Mouse (Mus musculus): ENCODE measurements around the gene Coq10a. TPM values are rescaled to one million over a fixed set of nuclear protein-coding genes. Genes with fewer than 3 reads are reported as not detected.
A peak's percentile ranks its signal among the peaks of the same experiment; 100 is the strongest.
"Not testable (repeated sequence)": the region's sequence is repeated elsewhere in the genome, so short reads cannot be mapped to it uniquely, and the experiment has no call there.

Coq10a gene
- polyA plus RNA-seq, 1 experiment from 2014 or later = 9.1 TPM

DNA sequence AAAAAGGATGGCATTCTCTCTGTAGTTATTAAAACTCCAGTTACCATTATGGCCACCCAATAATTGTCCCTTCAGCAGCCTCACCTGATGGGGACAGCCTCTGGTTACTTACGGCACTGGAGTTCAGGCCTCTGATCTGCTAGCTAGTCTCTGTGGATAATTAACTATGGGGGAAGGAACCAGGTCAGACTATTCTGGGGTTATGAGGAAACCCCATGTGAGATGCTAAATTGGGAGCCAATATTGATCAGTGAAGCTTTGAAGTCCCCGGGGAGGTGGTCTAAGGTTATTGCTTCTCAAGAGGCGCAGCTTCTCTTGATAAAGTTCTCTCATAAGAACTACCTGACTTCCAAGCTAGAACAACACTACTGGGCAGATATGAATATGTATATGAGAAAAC is 32.6 kb downstream of the Coq10a start:
- Histone ChIP-seq H3K4me3 (no peak overlapping the region), H3K36me3 (peaks cover 16% of the 10 kb centered on the region), H3K4me1 (peaks cover 22% of the 10 kb centered on the region), H3K27me3 (ENCODE audit: low read depth, poor library complexity, severe bottlenecking) (no peaks in the 10 kb centered on the region), H3K9me3 (replicated peaks) (no peaks in the 10 kb centered on the region), H3K27ac (no peak overlapping the region)
- 91% methylated on average over 3 of the region's 3 CpGs for WGBS
- DNase-seq (ENCODE audit: low spot score) = no peak

DNA sequence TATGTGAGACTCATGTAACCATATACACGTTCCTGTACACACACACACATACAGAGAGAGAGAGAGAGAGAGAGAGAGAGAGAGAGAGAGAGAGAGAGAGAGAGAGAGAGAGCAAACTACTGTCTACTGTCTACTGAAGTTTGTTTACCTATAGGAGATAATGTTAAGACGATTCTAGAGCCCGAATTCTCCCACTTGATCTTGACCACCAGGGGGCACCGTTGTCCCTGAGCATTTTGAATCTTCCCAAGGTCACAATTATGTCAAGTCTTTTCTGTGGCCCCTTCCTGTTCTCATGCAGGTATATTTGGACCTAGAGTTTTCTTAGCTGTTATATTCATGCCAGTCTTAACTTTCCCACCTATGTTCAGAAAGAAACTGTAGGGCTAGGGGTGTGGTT is 33.2 kb downstream of the Coq10a start:
- peaks cover 13% of the 10 kb centered on the region for H3K36me3 ChIP-seq
- WGBS = 5% methylated on average over 4 of the region's 4 CpGs
- H3K27ac ChIP-seq = no peak overlapping the region
- peak; percentile 81 for DNase-seq (ENCODE audit: low spot score)
- no peak overlapping the region for H3K4me3 ChIP-seq
- H3K4me1 ChIP-seq = peaks cover 22% of the 10 kb centered on the region
- no peaks in the 10 kb centered on the region for H3K9me3 ChIP-seq (replicated peaks)
- no peaks in the 10 kb centered on the region for H3K27me3 ChIP-seq (ENCODE audit: low read depth, poor library complexity, severe bottlenecking)

DNA sequence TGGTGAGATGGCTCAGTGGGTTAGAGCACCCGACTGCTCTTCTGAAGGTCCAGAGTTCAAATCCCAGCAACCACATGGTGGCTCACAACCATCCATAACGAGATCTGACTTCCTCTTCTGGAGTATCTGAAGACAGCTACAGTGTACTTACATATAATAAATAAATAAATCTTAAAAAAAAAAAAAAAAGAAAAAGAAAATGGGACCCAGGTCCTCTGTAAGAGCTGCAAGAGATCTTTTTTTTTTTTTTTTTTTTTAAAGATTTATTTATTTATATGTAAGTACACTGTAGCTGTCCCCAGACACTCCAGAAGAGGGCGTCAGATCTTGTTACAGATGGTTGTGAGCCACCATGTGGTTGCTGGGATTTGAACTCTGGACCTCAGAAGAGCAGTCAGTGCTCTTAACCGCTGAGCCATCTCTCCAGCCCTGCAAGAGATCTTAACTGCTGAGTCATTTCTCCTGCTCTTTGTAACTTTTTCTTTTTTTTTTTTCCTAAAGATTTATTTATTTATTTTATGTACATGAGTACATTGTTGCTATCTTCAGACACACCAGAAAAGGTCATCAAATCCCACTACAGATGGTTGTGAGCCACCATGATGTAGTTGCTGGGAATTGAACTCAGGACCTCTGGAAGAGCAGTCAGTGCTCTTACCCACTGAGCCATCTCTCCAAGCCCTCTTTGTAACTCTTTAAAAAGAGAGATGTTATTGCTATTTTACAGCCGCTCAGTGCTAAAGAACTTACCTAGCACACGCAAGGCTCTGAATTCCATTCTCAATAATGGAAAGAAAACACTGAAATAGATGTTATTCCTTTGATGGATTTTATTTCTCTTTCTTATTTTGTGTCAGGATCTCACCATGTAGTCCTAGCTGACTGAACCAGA is 36.2 kb downstream of the Coq10a start:
- H3K9me3 ChIP-seq (replicated peaks); H3K27me3 ChIP-seq (ENCODE audit: low read depth, poor library complexity, severe bottlenecking); H3K4me1 ChIP-seq; H3K27ac ChIP-seq; DNase-seq (ENCODE audit: low spot score); H3K4me3 ChIP-seq: not testable (repeated sequence)
- H3K36me3 ChIP-seq = peaks cover 22% of the 10 kb centered on the region
- 82% methylated on average over 6 of the region's 6 CpGs for WGBS

DNA sequence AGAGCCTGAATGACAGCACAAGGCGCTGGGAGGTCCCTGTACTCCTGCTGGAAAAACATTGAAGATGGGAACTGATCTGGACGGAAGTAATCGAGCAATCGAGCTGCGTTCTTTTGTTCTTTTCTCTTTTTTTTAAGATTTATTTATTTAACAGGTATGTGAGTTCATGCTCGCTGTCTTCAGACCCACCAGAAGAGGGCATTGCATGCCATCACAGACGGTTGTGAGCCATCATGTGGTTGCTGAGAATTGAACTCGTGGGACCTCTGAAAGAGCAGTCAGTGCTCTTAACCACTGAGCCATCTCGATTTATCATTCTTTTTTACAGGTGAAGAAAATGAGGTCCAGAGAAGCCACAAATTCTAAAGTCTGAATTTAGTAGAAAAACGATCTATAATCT is 41.2 kb downstream of the Coq10a start:
- 90% methylated on average over 10 of the region's 10 CpGs for WGBS
- no peak for DNase-seq (ENCODE audit: low spot score)
- no peaks in the 10 kb centered on the region for H3K9me3 ChIP-seq (replicated peaks)
- no peak overlapping the region for H3K4me3 ChIP-seq
- H3K36me3 ChIP-seq = peaks cover 62% of the 10 kb centered on the region
- H3K27me3 ChIP-seq (ENCODE audit: low read depth, poor library complexity, severe bottlenecking) = no peaks in the 10 kb centered on the region
- peaks cover 13% of the 10 kb centered on the region for H3K4me1 ChIP-seq
- H3K27ac ChIP-seq = no peak overlapping the region

DNA sequence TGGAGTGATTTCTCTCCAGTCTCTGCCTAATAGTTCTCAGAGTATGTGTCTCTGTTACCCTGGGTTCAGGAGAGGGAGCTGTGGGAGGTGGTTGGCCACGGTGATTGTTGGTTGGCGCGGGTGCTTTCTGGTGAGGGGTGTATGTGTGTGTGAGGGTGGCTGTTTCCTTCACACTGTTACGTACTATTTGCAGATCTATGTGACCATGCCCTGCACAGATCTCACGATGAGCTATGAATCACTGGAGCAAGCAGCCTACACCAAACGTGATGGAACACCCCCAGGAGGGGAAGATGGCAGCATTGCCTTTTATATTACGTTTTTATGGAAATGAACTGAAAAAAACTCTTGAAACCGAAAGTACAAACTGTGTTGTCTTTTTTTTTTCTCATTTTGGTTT is 42.0 kb downstream of the Coq10a start:
- H3K4me3 ChIP-seq = no peak overlapping the region
- peaks cover 62% of the 10 kb centered on the region for H3K36me3 ChIP-seq
- WGBS = 95% methylated on average over 8 of the region's 8 CpGs

DNA sequence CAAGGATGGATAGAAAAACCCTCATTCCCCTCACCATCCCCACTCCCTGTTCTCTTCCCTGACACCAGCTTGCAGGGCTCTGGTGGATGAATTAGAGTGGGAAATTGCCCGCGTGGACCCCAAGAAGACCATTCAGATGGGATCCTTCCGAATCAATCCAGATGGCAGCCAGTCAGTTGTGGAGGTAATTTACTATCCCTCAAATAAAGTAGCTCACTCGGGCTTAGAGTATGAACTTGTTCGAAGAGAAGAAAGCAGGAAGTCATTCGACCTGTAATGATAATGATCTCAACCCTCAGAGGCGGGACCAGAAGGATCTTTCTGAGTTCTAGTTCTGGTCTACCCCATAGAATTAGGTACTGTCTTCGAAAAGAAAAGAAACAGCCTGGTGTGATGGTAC is 45.3 kb downstream of the Coq10a start:
- Histone ChIP-seq H3K4me1 (peaks cover 18% of the 10 kb centered on the region), H3K36me3 (peaks cover 74% of the 10 kb centered on the region), H3K27me3 (ENCODE audit: low read depth, poor library complexity, severe bottlenecking) (no peaks in the 10 kb centered on the region), H3K9me3 (replicated peaks) (no peaks in the 10 kb centered on the region), H3K4me3 (peak overlapping the region; percentile 80), H3K27ac (peak overlapping the region; percentile 98)
- DNase-seq (ENCODE audit: low spot score) = no peak
- WGBS = 78% methylated on average over 8 of the region's 8 CpGs

More for the DNA sequence above, 42.0 kb downstream of the Coq10a start:
- H3K27ac ChIP-seq = no peak overlapping the region
- no peaks in the 10 kb centered on the region for H3K27me3 ChIP-seq (ENCODE audit: low read depth, poor library complexity, severe bottlenecking)
- no peaks in the 10 kb centered on the region for H3K9me3 ChIP-seq (replicated peaks)
- H3K4me1 ChIP-seq = peaks cover 13% of the 10 kb centered on the region
- no peak for DNase-seq (ENCODE audit: low spot score)

DNA sequence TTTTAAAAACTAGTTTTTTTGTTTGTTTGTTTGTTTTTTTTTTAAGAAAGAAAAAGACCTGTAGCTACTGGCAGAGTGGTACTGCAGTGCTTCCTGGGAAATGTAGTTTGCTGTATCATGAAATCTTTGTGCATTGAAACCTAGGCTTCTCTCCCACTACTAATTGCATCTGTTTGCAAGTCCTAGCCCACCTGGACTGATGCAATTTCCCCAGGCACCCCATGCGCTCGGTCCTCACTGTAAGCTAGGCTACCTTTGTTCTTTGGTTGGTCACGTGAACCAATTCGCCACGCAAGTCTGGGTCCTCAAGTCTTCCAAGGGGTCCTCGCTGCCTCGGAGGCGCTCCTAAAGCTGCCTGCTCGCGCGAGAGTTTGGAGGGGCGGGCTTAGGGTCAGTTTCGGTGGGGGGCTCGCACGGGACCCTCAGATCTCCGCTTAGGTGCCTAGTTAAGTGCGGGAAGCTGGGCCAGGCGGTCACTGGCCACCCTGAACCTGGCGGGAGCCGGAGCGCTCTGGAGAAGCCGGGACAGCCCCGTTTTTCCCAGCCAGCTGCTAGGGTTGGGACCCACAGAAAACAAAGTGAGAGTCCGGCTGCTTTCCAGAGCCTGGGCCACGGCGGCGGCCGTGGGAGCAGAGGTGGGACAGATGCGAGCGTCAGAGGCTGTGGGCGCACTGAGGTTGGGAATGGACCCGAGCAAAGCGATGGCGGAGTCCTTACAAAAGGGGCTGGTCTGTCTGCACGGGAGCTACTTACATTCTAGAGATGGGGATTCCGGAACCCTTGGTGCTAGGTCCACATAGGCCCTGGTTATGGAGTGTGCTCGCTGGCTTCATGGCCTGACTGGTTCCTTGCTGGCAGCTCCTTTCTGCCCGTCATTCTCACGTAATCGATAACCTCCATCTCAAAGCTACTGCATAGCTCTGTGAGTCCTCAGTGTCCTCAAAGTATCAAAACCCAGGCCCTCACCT is 46.4 kb downstream of the Coq10a start, which contains the start of gene Cnpy2:
Gene Cnpy2, plus strand, starts transcription at position 319 of the 968 bp plus-strand sequence.
- WGBS = under 1% methylated on average over 40 of the region's 40 CpGs
- Histone ChIP-seq H3K4me1 (peaks cover 18% of the 10 kb centered on the region), H3K36me3 (peaks cover 74% of the 10 kb centered on the region), H3K9me3 (replicated peaks) (no peaks in the 10 kb centered on the region), H3K27ac (peak within 1 kb of the TSS; percentile 98), H3K27me3 (ENCODE audit: low read depth, poor library complexity, severe bottlenecking) (no peaks in the 10 kb centered on the region), H3K4me3 (peak within 1 kb of the TSS; percentile 80)
- DNase-seq (ENCODE audit: low spot score) = peak; percentile 97

DNA sequence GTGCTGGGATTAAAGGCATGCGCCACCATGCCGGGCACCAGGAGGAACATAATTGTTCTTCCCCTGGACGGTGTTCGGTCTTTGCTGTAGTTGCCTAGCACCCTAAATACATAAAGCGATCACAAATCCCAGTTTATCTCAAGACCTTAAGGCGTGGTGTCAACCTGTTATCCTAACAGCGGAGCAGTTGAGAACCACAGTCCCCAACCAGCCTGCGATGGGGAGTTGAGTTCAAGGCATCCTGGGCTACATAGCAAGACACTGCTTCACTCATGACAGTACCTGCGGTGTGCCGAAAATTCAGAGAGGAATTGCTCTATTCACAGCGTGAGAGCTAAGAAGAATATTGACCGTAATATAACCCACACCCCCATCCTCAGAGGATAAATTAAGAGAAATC is 47.2 kb downstream of the Coq10a start:
- peak; percentile 58 for DNase-seq (ENCODE audit: low spot score)
- Histone ChIP-seq H3K4me1 (peaks cover 18% of the 10 kb centered on the region), H3K27ac (peak overlapping the region; percentile 98), H3K36me3 (peaks cover 74% of the 10 kb centered on the region), H3K27me3 (ENCODE audit: low read depth, poor library complexity, severe bottlenecking) (no peaks in the 10 kb centered on the region), H3K9me3 (replicated peaks) (no peaks in the 10 kb centered on the region), H3K4me3 (peak overlapping the region; percentile 80)
- WGBS = 66% methylated on average over 12 of the region's 12 CpGs

DNA sequence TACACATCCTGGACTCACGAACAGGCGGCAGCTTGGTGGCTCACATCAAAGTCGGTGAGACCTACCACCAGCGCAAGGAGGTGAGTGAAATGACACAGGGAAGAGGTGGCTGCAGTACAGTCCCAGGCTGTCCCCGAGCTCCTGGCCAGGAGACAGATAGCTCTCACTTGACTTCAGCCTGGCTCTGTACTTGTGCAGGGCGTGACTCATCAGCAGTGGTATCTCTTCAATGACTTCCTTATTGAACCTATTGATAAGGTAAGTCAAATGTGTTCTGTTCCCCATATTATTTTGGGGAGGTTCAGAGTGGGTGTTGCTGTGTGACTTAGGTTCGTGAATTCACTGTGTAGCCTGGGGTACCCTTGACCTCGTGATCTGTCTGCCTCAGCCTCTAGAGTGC is 53.2 kb downstream of the Coq10a start:
- Histone ChIP-seq H3K4me3 (no peak overlapping the region), H3K27ac (no peak overlapping the region), H3K36me3 (peaks cover 94% of the 10 kb centered on the region), H3K27me3 (ENCODE audit: low read depth, poor library complexity, severe bottlenecking) (no peaks in the 10 kb centered on the region), H3K9me3 (replicated peaks) (no peaks in the 10 kb centered on the region), H3K4me1 (no peaks in the 10 kb centered on the region)
- 93% methylated on average over 8 of the region's 8 CpGs for WGBS
- DNase-seq (ENCODE audit: low spot score) = no peak

Small RNA genes lying within 50 kb of the gene (microRNA-seq; reads per million reads assigned to microRNA genes)
- gene Gm25361 = not detected
- gene Gm26308 = not detected
- not detected for gene Mir6914
- 2.9 reads per million, percentile 1 among the genes with 10 or more reads in this experiment for gene Mir6915

Other genes with a start within 250 kb of the Coq10a start
- gene Rbms2, start 188.7 kb downstream of the Coq10a start, polyA plus RNA-seq (2016; fragmentation: Nextera tagmentation; extraction: Ambion mirVana) = 26.4 and 32.5 TPM in 2 replicates
- 1.7 and 1.9 TPM in 2 replicates for gene Gls2, start 174.5 kb downstream of the Coq10a start, polyA plus RNA-seq (2016; fragmentation: Nextera tagmentation; extraction: Ambion mirVana)
- 33.3 and 34.4 TPM in 2 replicates for gene Spryd4, start 157.2 kb downstream of the Coq10a start, polyA plus RNA-seq (2016; fragmentation: Nextera tagmentation; extraction: Ambion mirVana)
- gene Mip, start 143.2 kb downstream of the Coq10a start, polyA plus RNA-seq (2016; fragmentation: Nextera tagmentation; extraction: Ambion mirVana) = 0.08 and 0.33 TPM in 2 replicates
- gene Timeless, start 136.9 kb downstream of the Coq10a start, polyA plus RNA-seq (2016; fragmentation: Nextera tagmentation; extraction: Ambion mirVana) = 127 and 135 TPM in 2 replicates
- 0.87 and 0.90 TPM in 2 replicates for gene Apon, start 114.9 kb downstream of the Coq10a start, polyA plus RNA-seq (2016; fragmentation: Nextera tagmentation; extraction: Ambion mirVana)
- not detected in 2 replicates for gene Apof, start 100.3 kb downstream of the Coq10a start, polyA plus RNA-seq (2016; fragmentation: Nextera tagmentation; extraction: Ambion mirVana)
- gene Stat2, start 98.4 kb downstream of the Coq10a start, polyA plus RNA-seq (2016; fragmentation: Nextera tagmentation; extraction: Ambion mirVana) = 9.3 and 11.5 TPM in 2 replicates
- gene Il23a, start 70.2 kb downstream of the Coq10a start, polyA plus RNA-seq (2016; fragmentation: Nextera tagmentation; extraction: Ambion mirVana) = not detected in 2 replicates
- 37.2 and 41.8 TPM in 2 replicates for gene Pan2, start 65.7 kb downstream of the Coq10a start, polyA plus RNA-seq (2016; fragmentation: Nextera tagmentation; extraction: Ambion mirVana)
- gene Cnpy2, start 46.5 kb downstream of the Coq10a start, polyA plus RNA-seq (2016; fragmentation: Nextera tagmentation; extraction: Ambion mirVana) = 313 and 334 TPM in 2 replicates
- gene Cs, start 31.3 kb downstream of the Coq10a start, polyA plus RNA-seq (2016; fragmentation: Nextera tagmentation; extraction: Ambion mirVana) = 248 and 251 TPM in 2 replicates
- 15.9 and 16.5 TPM in 2 replicates for gene Ankrd52, start 8.1 kb upstream of the Coq10a start, polyA plus RNA-seq (2016; fragmentation: Nextera tagmentation; extraction: Ambion mirVana)
- gene Slc39a5, start 32.2 kb upstream of the Coq10a start, polyA plus RNA-seq (2016; fragmentation: Nextera tagmentation; extraction: Ambion mirVana) = 0.21 TPM in 1 of 2 replicates, not detected in the other
- gene Nabp2, start 42.5 kb upstream of the Coq10a start, polyA plus RNA-seq (2016; fragmentation: Nextera tagmentation; extraction: Ambion mirVana) = 98.7 and 133 TPM in 2 replicates
- gene Rnf41, start 42.7 kb upstream of the Coq10a start, polyA plus RNA-seq (2016; fragmentation: Nextera tagmentation; extraction: Ambion mirVana) = 41.9 and 43.6 TPM in 2 replicates
- gene Smarcc2, start 90.3 kb upstream of the Coq10a start, polyA plus RNA-seq (2016; fragmentation: Nextera tagmentation; extraction: Ambion mirVana) = 64.2 and 91.3 TPM in 2 replicates
- 685 and 729 TPM in 2 replicates for gene Myl6, start 125.1 kb upstream of the Coq10a start, polyA plus RNA-seq (2016; fragmentation: Nextera tagmentation; extraction: Ambion mirVana)
- 1.6 and 3.3 TPM in 2 replicates for gene Myl6b, start 129.7 kb upstream of the Coq10a start, polyA plus RNA-seq (2016; fragmentation: Nextera tagmentation; extraction: Ambion mirVana)
- 7.0 and 8.4 TPM in 2 replicates for gene Esyt1, start 156.9 kb upstream of the Coq10a start, polyA plus RNA-seq (2016; fragmentation: Nextera tagmentation; extraction: Ambion mirVana)
- 14.5 and 15.4 TPM in 2 replicates for gene Zc3h10, start 178.8 kb upstream of the Coq10a start, polyA plus RNA-seq (2016; fragmentation: Nextera tagmentation; extraction: Ambion mirVana)
- 3,499 and 3,829 TPM in 2 replicates for gene Rpl41, start 180.3 kb upstream of the Coq10a start, polyA plus RNA-seq (2016; fragmentation: Nextera tagmentation; extraction: Ambion mirVana)
- gene Pa2g4, start 197.0 kb upstream of the Coq10a start, polyA plus RNA-seq (2016; fragmentation: Nextera tagmentation; extraction: Ambion mirVana) = 267 and 322 TPM in 2 replicates
- gene Erbb3, start 220.7 kb upstream of the Coq10a start, polyA plus RNA-seq (2016; fragmentation: Nextera tagmentation; extraction: Ambion mirVana) = 3.2 and 5.3 TPM in 2 replicates

Measured in limb, embryonic 10.5 days (tissue).